Comparison of ENCODE assay signal across 24 mouse cellular contexts in genomic region chr16:8579546-8579945, GRCm38 (mm10). TPM values are rescaled to one million over a fixed set of nuclear protein-coding genes. Genes with fewer than 3 reads are reported as not detected.
A peak's percentile ranks its signal among the peaks of the same experiment; 100 is the strongest.
DNase-seq lines count a peak whose midpoint lies in the region; ATAC-seq and TF ChIP-seq lines count a peak whose summit lies in the region.
"Had no signal": no experiment of that assay in that cellular context is flagged by ENCODE, and none has a peak within 500 bp of the region (broad histone marks: within the 10 kb centered on the region; RNA-seq: fewer than 3 reads in every experiment).

No protein-coding gene starts in this region.

- intact Hi-C loops in left cerebral cortex, adult 2 months (cut with DNase I), result no loop called here

- WGBS in heart, embryonic 16.5 days, result 66% methylated on average over 5 of the region's 5 CpGs
- WGBS in forebrain, embryonic 16.5 days, result 78% methylated on average over 5 of the region's 5 CpGs

- TF ChIP-seq POLR2A in MEL (IDR thresholded peaks at IDR 0.05; ENCODE audit: control insufficient read depth in 1 of 2, insufficient read depth in 1 of 2, low read depth in 1 of 2, low read length in 2 of 2, poor library complexity in 1 of 2), result no peak

- H3K27ac ChIP-seq in heart, embryonic 16.5 days (ENCODE audit: low read length), result no peak overlapping the region
- H3K27ac ChIP-seq in MEL (ENCODE audit: control insufficient read depth, low read depth, low read length), result no peak overlapping the region
- H3K27ac ChIP-seq in forebrain, embryonic 16.5 days (ENCODE audit: low read length), result no peak overlapping the region
- H3K27ac ChIP-seq in left cerebral cortex, adult 2 months, result no peak overlapping the region
- H3K27ac ChIP-seq: embryonic facial prominence, embryonic 15.5 days; gastrocnemius, adult 2 months; heart, embryonic 15.5 days; hindbrain, embryonic 12.5 days; midbrain, embryonic 13.5 days; neural tube, embryonic 15.5 days had no signal

- H3K4me3 ChIP-seq in heart, embryonic 16.5 days (ENCODE audit: low read length), result no peak overlapping the region
- H3K4me3 ChIP-seq in MEL (ENCODE audit: control insufficient read depth in 1 of 2, insufficient read depth in 1 of 2, low read depth in 2 of 2, low read length in 2 of 2), result no peak overlapping the region
- no peak overlapping the region for H3K4me3 ChIP-seq in forebrain, embryonic 16.5 days (replicated peaks; ENCODE audit: low read length)
- H3K4me3 ChIP-seq in left cerebral cortex, adult 2 months, result no peak overlapping the region
- H3K4me3 ChIP-seq: embryonic facial prominence, embryonic 15.5 days; gastrocnemius, adult 2 months; heart, embryonic 15.5 days; hindbrain, embryonic 12.5 days; midbrain, embryonic 13.5 days; myocyte; neural tube, embryonic 15.5 days had no signal

- no peak overlapping the region for H3K9ac ChIP-seq in heart, embryonic 16.5 days (ENCODE audit: low read length)
- H3K9ac ChIP-seq in MEL (ENCODE audit: control insufficient read depth, low read depth, low read length, poor library complexity, severe bottlenecking), result no peak overlapping the region
- H3K9ac ChIP-seq in forebrain, embryonic 16.5 days (replicated peaks; ENCODE audit: low read depth, low read length), result no peak overlapping the region
- H3K9ac ChIP-seq: embryonic facial prominence, embryonic 15.5 days; heart, embryonic 15.5 days; hindbrain, embryonic 12.5 days; liver, postnatal 0 days; midbrain, embryonic 13.5 days; neural tube, embryonic 15.5 days had no signal

- H3K79me2 ChIP-seq in MEL (ENCODE audit: control insufficient read depth, insufficient read depth, low read length, poor library complexity), result no peaks in the 10 kb centered on the region

- H3K4me1 ChIP-seq in heart, embryonic 16.5 days (ENCODE audit: control insufficient read depth, insufficient read depth, low read length), result no peaks in the 10 kb centered on the region
- peaks cover 0 to 3% of the 10 kb centered on the region in 2 experiments; a peak in 1 of 4 replicates for H3K4me1 ChIP-seq in MEL (ENCODE audit: control insufficient read depth in 1 of 2, insufficient read depth in 2 of 2, low read length in 2 of 2)
- no peaks in the 10 kb centered on the region for H3K4me1 ChIP-seq in forebrain, embryonic 16.5 days (replicated peaks; ENCODE audit: control insufficient read depth, insufficient read depth, low read length)
- H3K4me1 ChIP-seq: embryonic facial prominence, embryonic 15.5 days; heart, embryonic 15.5 days; hindbrain, embryonic 12.5 days; midbrain, embryonic 13.5 days; neural tube, embryonic 15.5 days had no signal

- TF ChIP-seq RAD21 in MEL (IDR thresholded peaks at IDR 0.05; ENCODE audit: low read depth, low read length), result no peak

- no peak for DNase-seq in heart, adult 18-20 months
- peak; percentile 40 for DNase-seq in MEL (ENCODE audit: low read depth, low spot score)
- peak; percentile 9 for DNase-seq in naive thymus-derived CD4-positive, alpha-beta T cell, adult 2 months (ENCODE audit: low read depth)
- DNase-seq in thymus, postnatal 25 days, result peak; percentile 51
- DNase-seq in frontal cortex, postnatal 25 days (ENCODE audit: low spot score in 2 of 2), result no peak
- DNase-seq in left cerebral cortex, adult 2 months (ENCODE audit: extremely low spot score in 1 of 2, low spot score in 2 of 2), result no peak
- DNase-seq: adrenal gland, postnatal 36 days; B cell, adult 2 months; cerebellum, adult 18-20 months; cerebellum, postnatal 36 days; gastrocnemius, adult 2 months; liver; liver, postnatal 0 days; lung, postnatal 10 days; right cerebral cortex, postnatal 14 days; spleen, adult 18-20 months had no signal

- no peak overlapping the region for H3K4me2 ChIP-seq in heart, embryonic 16.5 days (ENCODE audit: low read depth, low read length)
- no peak overlapping the region for H3K4me2 ChIP-seq in forebrain, embryonic 16.5 days (ENCODE audit: low read length)
- H3K4me2 ChIP-seq: embryonic facial prominence, embryonic 15.5 days; heart, embryonic 15.5 days; hindbrain, embryonic 12.5 days; midbrain, embryonic 13.5 days; neural tube, embryonic 15.5 days had no signal

- H3K27me3 ChIP-seq in heart, embryonic 16.5 days (ENCODE audit: control insufficient read depth, insufficient read depth, low read length), result no peaks in the 10 kb centered on the region
- no peaks in the 10 kb centered on the region for H3K27me3 ChIP-seq in MEL (ENCODE audit: control insufficient read depth in 1 of 2, insufficient read depth in 2 of 2, low read length in 2 of 2)
- no peaks in the 10 kb centered on the region; the same call in 1 of the 2 replicates for H3K27me3 ChIP-seq in forebrain, embryonic 16.5 days (replicated peaks; ENCODE audit: control insufficient read depth, insufficient read depth, low read length)
- H3K27me3 ChIP-seq: embryonic facial prominence, embryonic 15.5 days; heart, embryonic 15.5 days; hindbrain, embryonic 12.5 days; midbrain, embryonic 13.5 days; neural tube, embryonic 15.5 days had no signal

- peaks cover 4% of the 10 kb centered on the region for H3K9me3 ChIP-seq in heart, embryonic 16.5 days (replicated peaks; ENCODE audit: control insufficient read depth, low read length)
- no peaks in the 10 kb centered on the region for H3K9me3 ChIP-seq in MEL (replicated peaks; ENCODE audit: insufficient read depth, low read length)
- H3K9me3 ChIP-seq in forebrain, embryonic 16.5 days (ENCODE audit: control insufficient read depth, low read length), result peaks cover 4% of the 10 kb centered on the region; the same call in 1 of the 2 replicates
- H3K9me3 ChIP-seq: embryonic facial prominence, embryonic 15.5 days; heart, embryonic 15.5 days; hindbrain, embryonic 12.5 days; midbrain, embryonic 13.5 days; neural tube, embryonic 15.5 days had no signal

- H3K36me3 ChIP-seq in heart, embryonic 16.5 days (ENCODE audit: control insufficient read depth, insufficient read depth), result peaks cover 7% of the 10 kb centered on the region
- peaks cover 0 to 3% of the 10 kb centered on the region in 2 experiments; a peak in 2 of 4 replicates for H3K36me3 ChIP-seq in MEL (ENCODE audit: control insufficient read depth in 1 of 2, insufficient read depth in 2 of 2, low read length in 2 of 2)
- H3K36me3 ChIP-seq in forebrain, embryonic 16.5 days (ENCODE audit: control insufficient read depth, insufficient read depth), result peaks cover 8% of the 10 kb centered on the region

- TF ChIP-seq EP300 in MEL (IDR thresholded peaks at IDR 0.05; ENCODE audit: low read depth in 1 of 2, low read length in 2 of 2), result no peak

- peak; percentile 65; the same call in 1 of the 2 replicates for ATAC-seq in heart, embryonic 16.5 days (replicated peaks; ENCODE audit: extremely low read depth, insufficient read depth, low FRiP score)
- no peak for ATAC-seq in forebrain, embryonic 16.5 days
- ATAC-seq: liver, postnatal 0 days; midbrain, embryonic 13.5 days had no signal

- no peak for TF ChIP-seq CTCF in MEL (IDR thresholded peaks at IDR 0.05 in 2 of 3, conservative IDR thresholded peaks at IDR 0.05 in 1 of 3; ENCODE audit: control insufficient read depth in 1 of 3, insufficient read depth in 1 of 3, low read depth in 2 of 3, low read length in 3 of 3, poor library complexity in 1 of 3, severe bottlenecking in 1 of 3)
- TF ChIP-seq CTCF in left cerebral cortex, adult 2 months (IDR thresholded peaks at IDR 0.05), result no peak

TF ChIP-seq in MEL, 35 proteins besides CTCF, POLR2A, EP300 and RAD21:
- no peak for TF ChIP-seq UBTF (IDR thresholded peaks at IDR 0.05; ENCODE audit: borderline replicate concordance, insufficient read depth, low read depth, low read length)
- TF ChIP-seq MAZ (IDR thresholded peaks at IDR 0.05; ENCODE audit: low read depth, low read length), result no peak
- TF ChIP-seq GABPA (IDR thresholded peaks at IDR 0.05; ENCODE audit: low read depth, low read length), result no peak
- TF ChIP-seq TCF12 (IDR thresholded peaks at IDR 0.05; ENCODE audit: low read depth, low read length), result no peak

RNA-seq across cellular contexts. Expression of gene Pmm2, which starts 57.9 kb away (rescaled TPM):
- 42.2 and 43.9 TPM in 2 replicates for polyA plus RNA-seq in heart, embryonic 16.5 days (2015; fragmentation: Nextera tagmentation; extraction: Ambion mirVana)
- 10 to 100 TPM; 32.7 to 36.3 TPM for total RNA-seq in heart, adult 18-20 months (2021)
- total RNA-seq in MEL (2012; rRNA removed), result 44.5 and 53.4 TPM in 2 replicates
- polyA plus RNA-seq in MEL (2012; ENCODE audit: insufficient read depth in 1 of 2, insufficient read length in 2 of 2, low read depth in 1 of 2, low replicate concordance in 2 of 2, missing spikeins in 1 of 2), result 10 to 100 TPM in 1 of 2 experiments, not detected in 1; 96.0 TPM
- polyA plus RNA-seq in forebrain, embryonic 16.5 days (2015; fragmentation: Nextera tagmentation; extraction: Ambion mirVana), result 48.1 and 53.4 TPM in 2 replicates
- total RNA-seq in left cerebral cortex, adult 2 months (2021), result 10 to 100 TPM; 36.2 to 36.9 TPM

RNA-seq across cellular contexts. Expression of gene Tmem186, which starts 58.0 kb away (rescaled TPM):
- 19.5 and 19.7 TPM in 2 replicates for polyA plus RNA-seq in heart, embryonic 16.5 days (2015; fragmentation: Nextera tagmentation; extraction: Ambion mirVana)
- 10 to 100 TPM; 19.1 to 19.4 TPM for total RNA-seq in heart, adult 18-20 months (2021)
- total RNA-seq in MEL (2012; rRNA removed), result 18.4 and 22.5 TPM in 2 replicates
- 10 to 100 TPM; 18.9 to 99.9 TPM for polyA plus RNA-seq in MEL (2012; ENCODE audit: insufficient read depth in 1 of 2, insufficient read length in 2 of 2, low read depth in 1 of 2, low replicate concordance in 2 of 2, missing spikeins in 1 of 2)
- polyA plus RNA-seq in forebrain, embryonic 16.5 days (2015; fragmentation: Nextera tagmentation; extraction: Ambion mirVana), result 26.8 and 27.8 TPM in 2 replicates
- 10 to 100 TPM; 12.5 to 13.1 TPM for total RNA-seq in left cerebral cortex, adult 2 months (2021)

Comparison
In these comparisons a context has a peak if more than half of its experiments do, and no peak if none do; other contexts are left out.
1. DNase-seq: peak in MEL (single experiment), naive thymus-derived CD4-positive, alpha-beta T cell, adult 2 months (single experiment) and thymus, postnatal 25 days (single experiment); none in heart, adult 18-20 months (0 of 2), frontal cortex, postnatal 25 days (0 of 2) and left cerebral cortex, adult 2 months (0 of 2).